Mouse (Mus musculus) limb, embryonic 15.5 days (tissue): Measurements from ENCODE around the gene Ajuba. TPM values are rescaled to one million over a fixed set of nuclear protein-coding genes. Genes with fewer than 3 reads are reported as not detected.

Experiments
- ATAC-seq: fragments of 200-750 bp; cut with Nextera tagmentation; 2 replicates; pipeline ENCODE4 v1.8.0; 2017; ENCODE audit warnings: low read depth, moderate TSS enrichment; ENCODE audit not compliant: insufficient number of reproducible peaks, low FRiP score, low TSS enrichment
- H3K27ac ChIP-seq: fragments of 300-500 bp; sonication (generic); 2 replicates; pipeline ENCODE4 v1.5.1; 2015; ENCODE audit warnings: moderate library complexity, mild to moderate bottlenecking, inconsistent platforms
- H3K27me3 ChIP-seq: fragments of 300-500 bp; sonication (generic); 2 replicates; pipeline ENCODE4 v1.6.1; 2015; ENCODE audit warnings: inconsistent platforms
- H3K36me3 ChIP-seq: fragments of 300-500 bp; sonication (generic); 2 replicates; pipeline ENCODE4 v1.6.1; 2015; ENCODE audit warnings: inconsistent platforms
- H3K4me1 ChIP-seq: fragments of 300-500 bp; sonication (generic); 2 replicates; pipeline ENCODE4 v1.6.1; 2015; ENCODE audit warnings: inconsistent platforms
- H3K4me2 ChIP-seq: fragments of 300-500 bp; sonication (generic); 2 replicates; pipeline ENCODE4 v1.6.1; 2015; ENCODE audit warnings: mild to moderate bottlenecking, inconsistent platforms
- H3K4me3 ChIP-seq: fragments of 300-500 bp; sonication (generic); 2 replicates; pipeline ENCODE4 v1.5.1; 2015; ENCODE audit warnings: mild to moderate bottlenecking, inconsistent platforms
- H3K9ac ChIP-seq: fragments of 300-500 bp; sonication (generic); 2 replicates; pipeline ENCODE4 v1.6.1; 2015; ENCODE audit warnings: inconsistent platforms
- H3K9me3 ChIP-seq: fragments of 300-500 bp; sonication (generic); 2 replicates; pipeline ENCODE4 v1.6.1; 2016; ENCODE audit warnings: inconsistent platforms
- WGBS: fragments of 180-500 bp; shearing (Covaris S2); methylation state at CpG from one replicate; pipeline ENCODE4 v1.1.7; 2015; 5-methylcytosine and 5-hydroxymethylcytosine counted together
- microRNA counts: library from miRNA; unstranded; fragments of <30 nt; microRNA quantifications from one replicate; lab custom pipeline; 2016
- microRNA-seq: library from miRNA; unstranded; fragments of <30 nt; microRNA quantifications from one replicate; pipeline ENCODE4, GENCODE M21; 2016
- polyA plus RNA-seq: library from polyadenylated mRNA; unstranded; fragments of >200 nt; fragmentation: Nextera tagmentation; extraction: Ambion mirVana; gene quantifications from 2 replicates; pipeline ENCODE4 v1.2.1, GENCODE M21; 2015

The Ajuba gene
- polyA plus RNA-seq, 1 experiment from 2014 or later, result 52.7 TPM

DNA sequence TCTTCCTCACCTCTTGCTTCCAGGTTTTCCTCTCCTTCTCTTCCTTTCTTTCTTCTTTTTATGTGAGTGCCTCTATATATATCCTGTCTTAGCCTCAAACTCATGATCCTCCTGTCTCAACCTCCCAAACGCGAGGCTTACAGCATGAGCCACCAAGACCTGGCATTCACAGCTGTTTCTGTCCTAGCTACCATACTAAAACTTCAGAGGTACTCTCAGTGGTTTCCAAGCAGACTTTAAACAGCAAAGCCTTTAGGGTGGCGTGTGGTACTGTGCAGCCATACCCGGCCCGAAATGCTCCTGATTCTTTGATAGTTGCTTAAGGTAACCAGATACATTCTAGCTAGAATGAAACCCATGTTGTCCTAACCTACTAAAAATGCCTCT, 49.4 kb downstream of the Ajuba start:
- WGBS, result 18% methylated on average over 5 of the region's 5 CpGs
- H3K4me1 ChIP-seq, result peaks cover 13% of the 10 kb centered on the region
- peak overlapping the region; percentile 36; the same call in 1 of the 2 replicates for H3K4me3 ChIP-seq
- H3K36me3 ChIP-seq, result no peaks in the 10 kb centered on the region
- H3K9ac ChIP-seq, result no peak overlapping the region
- no peak overlapping the region for H3K27ac ChIP-seq
- no peaks in the 10 kb centered on the region for H3K27me3 ChIP-seq
- ATAC-seq, result 0 out of 2 replicates have a peak, but pooled peaks have one; percentile 2
- H3K9me3 ChIP-seq, result no peaks in the 10 kb centered on the region
- peak overlapping the region; percentile 60 for H3K4me2 ChIP-seq

DNA sequence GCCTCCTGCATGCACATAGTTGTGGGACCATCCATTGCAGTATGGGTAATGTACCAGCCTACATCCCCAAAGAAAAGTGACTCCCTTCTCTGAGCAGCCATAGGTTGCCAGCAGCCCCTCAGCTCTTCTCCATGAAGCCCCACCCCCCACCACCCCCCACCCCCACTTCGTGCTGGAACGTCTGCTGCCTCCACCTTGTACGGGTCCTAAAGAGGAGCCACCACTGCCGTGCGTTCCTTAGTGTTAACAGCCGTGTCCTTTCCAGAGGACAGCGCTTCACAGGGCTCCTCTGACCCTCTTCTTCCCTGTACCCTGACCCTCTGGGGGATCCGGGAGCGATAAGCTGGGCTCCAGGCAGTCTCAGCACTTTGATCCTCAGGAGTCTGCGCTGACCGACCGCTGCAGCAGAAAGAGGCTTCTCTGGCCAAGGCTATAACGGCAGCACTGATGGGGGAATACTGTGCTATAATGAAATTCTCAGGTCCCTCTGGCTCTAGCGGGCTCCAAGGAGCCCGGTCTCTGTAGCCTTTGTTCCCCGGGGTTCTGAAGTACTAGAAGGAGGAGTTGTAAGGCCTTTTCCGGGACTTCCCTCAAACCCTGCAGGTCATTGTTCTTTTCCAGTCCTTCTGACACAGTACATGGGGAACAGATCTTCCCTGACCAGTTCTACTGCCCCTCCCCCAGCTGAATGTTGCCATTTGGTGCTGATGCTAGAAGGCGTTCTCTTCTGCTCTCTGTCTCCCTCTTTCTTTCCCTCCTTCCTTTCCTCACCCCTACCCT, 49.9 kb downstream of the Ajuba start:
- peak; percentile 52; the same call in 1 of the 2 replicates for ATAC-seq
- peak overlapping the region; percentile 36 for H3K4me3 ChIP-seq
- H3K36me3 ChIP-seq, result no peaks in the 10 kb centered on the region
- no peak overlapping the region for H3K9ac ChIP-seq
- H3K4me2 ChIP-seq, result peak overlapping the region; percentile 60
- peaks cover 13% of the 10 kb centered on the region for H3K4me1 ChIP-seq
- H3K27me3 ChIP-seq, result no peaks in the 10 kb centered on the region
- no peaks in the 10 kb centered on the region for H3K9me3 ChIP-seq
- WGBS, result 1% methylated on average over 15 of the region's 18 CpGs
- 0 out of 2 replicates have a peak overlapping the region, but pooled peaks have one; percentile 43 for H3K27ac ChIP-seq

DNA sequence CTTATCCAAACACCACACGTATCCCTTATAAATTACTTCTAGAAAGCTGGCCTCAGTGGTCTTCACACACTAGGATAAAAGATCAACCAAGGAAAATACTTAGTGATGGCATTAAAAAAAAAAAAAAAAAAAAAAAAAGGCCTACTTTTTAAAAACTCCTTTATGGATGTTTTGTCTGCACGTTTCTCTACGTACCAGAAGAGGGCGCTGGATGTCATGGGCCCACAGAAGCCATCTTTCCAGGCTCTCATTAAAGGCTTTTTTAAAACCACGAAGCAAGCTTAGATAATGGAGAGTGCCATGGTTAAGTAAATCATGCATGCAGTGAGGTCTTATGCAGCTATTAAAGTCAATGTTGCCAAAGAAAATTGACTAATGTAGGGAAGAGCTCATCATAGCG, 53.8 kb downstream of the Ajuba start:
- Histone ChIP-seq H3K36me3 (no peaks in the 10 kb centered on the region), H3K27ac (no peak overlapping the region), H3K9me3 (no peaks in the 10 kb centered on the region), H3K4me1 (peaks cover 16% of the 10 kb centered on the region), H3K4me3 (no peak overlapping the region), H3K27me3 (no peaks in the 10 kb centered on the region), H3K9ac (no peak overlapping the region), H3K4me2 (no peak overlapping the region)
- ATAC-seq, result no peak
- WGBS, result 35% methylated on average over 6 of the region's 6 CpGs

MicroRNAs within 50 kb of the gene (microRNA counts, 519-probe panel; counts per million panel counts)
- microRNA mmu-miR-686 (lab: Ali Mortazavi, UCI), result not detected

Small RNA genes within 50 kb of the gene (microRNA-seq; reads per million reads assigned to microRNA genes)
- not detected for gene Mir686

Other genes with a start within 250 kb of the Ajuba start
- 36.1 and 37.7 TPM in 2 replicates for gene Oxa1l, start 216.7 kb downstream of the Ajuba start, polyA plus RNA-seq
- gene Slc7a7, start 159.8 kb downstream of the Ajuba start, polyA plus RNA-seq, result 5.8 and 6.5 TPM in 2 replicates
- 196 and 218 TPM in 2 replicates for gene Mrpl52, start 150.6 kb downstream of the Ajuba start, polyA plus RNA-seq
- gene Mmp14, start 145.9 kb downstream of the Ajuba start, polyA plus RNA-seq, result 245 and 272 TPM in 2 replicates
- gene Lrp10, start 113.4 kb downstream of the Ajuba start, polyA plus RNA-seq, result 42.8 and 46.4 TPM in 2 replicates
- gene Rem2, start 101.5 kb downstream of the Ajuba start, polyA plus RNA-seq, result 1.5 and 2.2 TPM in 2 replicates
- gene Prmt5, start 60.0 kb downstream of the Ajuba start, polyA plus RNA-seq, result 68.6 and 71.4 TPM in 2 replicates
- gene Haus4, start 22.9 kb downstream of the Ajuba start, polyA plus RNA-seq, result 52.6 and 53.0 TPM in 2 replicates
- gene 4931414P19Rik, start 28.4 kb upstream of the Ajuba start, polyA plus RNA-seq, result 5.8 and 6.1 TPM in 2 replicates
- gene Psmb5, start 40.5 kb upstream of the Ajuba start, polyA plus RNA-seq, result 343 and 373 TPM in 2 replicates
- not detected in 2 replicates for gene Psmb11, start 43.9 kb upstream of the Ajuba start, polyA plus RNA-seq
- 0.99 TPM in 1 of 2 replicates, not detected in the other for gene Gm17606, start 63.4 kb upstream of the Ajuba start, polyA plus RNA-seq
- gene Cdh24, start 63.8 kb upstream of the Ajuba start, polyA plus RNA-seq, result 3.7 and 4.2 TPM in 2 replicates
- 79.6 and 81.2 TPM in 2 replicates for gene 1700123O20Rik, start 108.7 kb upstream of the Ajuba start, polyA plus RNA-seq
- 109 TPM in 2 replicates for gene Acin1, start 109.4 kb upstream of the Ajuba start, polyA plus RNA-seq
- 0.21 and 0.24 TPM in 2 replicates for gene Gm29776, start 121.3 kb upstream of the Ajuba start, polyA plus RNA-seq
- gene Cebpe, start 134.6 kb upstream of the Ajuba start, polyA plus RNA-seq, result 0.12 TPM in 1 of 2 replicates, not detected in the other
- gene Slc7a8, start 204.4 kb upstream of the Ajuba start, polyA plus RNA-seq, result 5.0 and 5.4 TPM in 2 replicates
- gene Rnf212b, start 236.6 kb upstream of the Ajuba start, polyA plus RNA-seq, result not detected in 2 replicates